Mouse (Mus musculus) right cerebral cortex, postnatal 25 days (tissue): ENCODE data around the gene Slc35e3.

Experiments
- DNase-seq: peaks from one replicate; pipeline ENCODE4 v3.0.0; 2022

The Slc35e3 gene

DNA sequence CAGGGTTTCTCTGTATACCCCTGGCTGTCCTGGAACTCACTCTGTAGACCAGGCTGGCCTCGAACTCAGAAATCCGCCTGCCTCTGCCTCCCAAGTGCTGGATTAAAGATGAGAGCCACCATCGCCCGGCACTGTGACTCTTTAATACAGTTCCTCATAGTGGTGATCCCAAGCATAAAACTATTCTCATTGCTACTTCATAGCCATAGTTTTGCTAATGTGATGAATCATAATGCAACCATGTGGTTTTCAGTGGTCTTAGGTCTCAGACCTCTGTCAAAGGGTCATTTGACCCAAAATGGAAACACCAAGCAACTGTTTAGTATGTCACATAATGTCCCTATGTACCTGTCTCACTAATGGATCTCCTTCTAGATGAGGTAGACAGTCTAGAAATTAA lies 50.6 kb downstream of the Slc35e3 start:
- no peak for DNase-seq

DNA sequence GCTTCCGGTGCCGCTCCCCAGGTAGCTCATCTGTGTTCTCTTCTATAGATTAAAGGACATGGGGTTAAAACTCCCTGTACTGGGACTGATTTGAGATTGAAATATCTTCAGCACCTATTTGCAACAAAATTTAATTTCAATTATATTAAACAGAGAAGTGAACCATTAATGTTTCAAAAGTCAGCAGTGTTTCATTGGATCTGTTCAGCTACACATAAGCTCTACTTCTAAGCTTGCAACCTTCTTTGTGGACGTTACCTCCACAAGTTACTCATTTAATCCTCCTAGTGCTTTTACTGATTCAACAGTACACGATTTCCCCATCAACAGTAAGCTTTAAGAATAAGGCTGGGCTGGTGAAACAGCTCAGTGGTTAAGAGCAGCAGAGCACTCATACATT lies 51.1 kb downstream of the Slc35e3 start:
- no peak for DNase-seq

DNA sequence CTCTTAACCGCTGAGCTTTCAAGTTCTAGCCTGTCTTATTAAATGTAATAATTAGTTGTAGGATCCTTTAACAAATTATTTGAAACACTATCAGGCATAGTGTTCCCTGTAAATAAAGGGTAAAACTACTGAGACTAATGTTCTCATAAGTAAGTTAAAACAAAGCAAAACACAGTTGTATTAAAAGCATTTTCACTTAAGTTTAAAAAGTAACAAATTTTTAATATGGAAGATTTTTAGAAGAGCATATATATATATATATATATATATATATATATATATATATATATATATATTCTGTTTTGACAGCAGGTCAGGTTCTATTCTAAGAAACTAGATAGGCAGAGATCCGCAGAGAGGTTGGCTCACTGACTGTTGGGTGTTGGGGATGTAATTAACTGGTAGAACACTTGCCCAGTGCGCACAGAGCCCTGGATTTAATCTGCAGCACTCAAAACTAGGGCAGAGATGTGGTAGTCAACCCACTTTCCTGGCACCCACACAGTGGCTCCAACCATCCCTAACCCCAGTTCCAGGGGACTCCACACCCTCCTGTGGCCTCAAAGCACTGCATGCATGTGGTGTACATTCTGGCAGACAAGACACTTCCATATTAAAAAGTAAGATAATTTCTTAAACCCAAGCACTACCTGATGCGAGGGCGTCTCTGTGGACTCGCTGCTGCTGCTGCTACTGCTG lies 51.8 kb downstream of the Slc35e3 start:
- DNase-seq, result no peak

DNA sequence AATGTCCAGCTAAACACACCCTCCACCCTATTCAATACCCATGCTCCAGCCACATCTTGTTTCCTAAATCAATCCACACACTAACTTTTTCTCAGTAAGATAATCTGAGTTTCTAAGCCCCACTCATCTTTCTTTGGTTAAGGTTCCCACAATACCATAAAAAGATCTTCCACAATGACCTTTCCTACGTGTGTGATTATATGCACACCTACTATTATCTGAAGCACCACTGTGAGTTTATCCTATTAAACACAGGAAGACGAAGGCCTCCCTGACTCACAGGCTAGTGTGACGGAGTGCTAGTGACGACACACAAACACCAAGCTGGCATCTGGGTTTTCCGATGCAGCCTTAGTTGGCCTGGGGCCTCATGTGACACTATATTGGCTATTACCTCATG lies 53.2 kb downstream of the Slc35e3 start:
- no peak for DNase-seq

DNA sequence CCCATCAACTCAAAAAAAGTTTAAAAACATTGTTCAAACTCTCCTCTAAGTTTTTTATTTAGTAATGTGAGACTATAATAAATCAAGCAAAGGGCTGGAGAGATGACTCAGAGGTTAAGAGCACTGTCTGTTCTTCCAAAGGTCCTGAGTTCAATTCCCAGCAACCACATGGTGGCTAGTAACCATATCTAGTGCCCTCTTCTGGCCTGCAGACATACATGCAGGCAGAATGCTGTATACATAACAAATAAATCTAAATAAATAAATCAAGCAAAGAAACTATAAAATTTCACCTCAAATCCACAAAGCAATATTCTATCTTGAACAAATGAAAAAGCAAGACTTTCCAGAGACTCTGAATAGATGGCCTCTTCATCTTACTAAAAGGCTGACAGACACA lies 54.0 kb downstream of the Slc35e3 start:
- no peak for DNase-seq

DNA sequence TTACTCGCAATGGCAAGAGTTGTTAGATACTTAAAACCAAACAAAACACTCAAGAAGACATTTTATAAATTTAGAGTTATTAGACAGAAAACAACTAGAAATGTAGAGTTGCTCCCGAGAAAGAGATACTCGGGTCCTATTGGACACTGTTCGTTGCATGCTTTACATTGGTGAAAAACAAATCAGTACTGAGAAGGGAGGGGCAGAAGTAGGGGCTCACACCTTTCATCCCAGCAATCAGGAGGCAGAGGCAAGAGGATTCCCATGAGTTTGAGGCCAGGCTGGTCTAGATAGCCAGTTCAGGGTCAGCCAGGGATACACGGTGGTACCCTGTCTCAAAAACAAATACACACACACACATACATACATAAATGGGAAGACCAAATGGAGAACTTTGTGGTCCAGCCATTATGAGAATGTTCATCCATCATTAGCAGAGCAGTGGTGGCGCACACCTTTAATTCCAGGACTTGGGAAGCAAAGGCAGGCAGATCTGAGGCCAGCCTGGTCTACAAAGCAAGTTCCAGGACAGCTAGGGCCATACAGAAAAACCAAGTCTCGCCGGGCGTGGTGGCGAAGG lies 54.7 kb downstream of the Slc35e3 start:
- no peak for DNase-seq

DNA sequence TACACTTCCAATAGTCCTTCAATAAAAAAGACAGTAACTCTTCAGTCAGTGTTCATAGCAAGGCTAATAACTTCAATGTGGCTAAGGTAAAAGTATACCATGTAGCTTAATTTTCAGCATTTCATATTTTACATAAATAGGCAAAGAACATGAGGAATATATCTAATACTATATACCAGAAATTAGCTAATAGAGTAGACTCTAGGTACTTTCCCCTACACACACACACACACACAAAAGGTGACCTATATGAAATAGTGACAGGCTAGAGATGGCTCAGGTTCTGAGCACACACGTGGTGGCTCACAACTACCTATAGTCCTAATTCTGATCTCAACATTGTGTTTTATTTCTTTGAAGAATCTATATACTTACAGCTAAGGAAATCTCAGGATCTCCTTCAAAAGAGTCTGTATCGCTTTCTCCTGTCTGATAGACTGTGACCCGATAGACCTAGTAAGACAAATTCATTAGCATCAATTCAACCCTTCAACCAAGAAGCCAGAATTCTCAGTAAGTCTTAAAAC lies 55.3 kb downstream of the Slc35e3 start:
- DNase-seq, result no peak

DNA sequence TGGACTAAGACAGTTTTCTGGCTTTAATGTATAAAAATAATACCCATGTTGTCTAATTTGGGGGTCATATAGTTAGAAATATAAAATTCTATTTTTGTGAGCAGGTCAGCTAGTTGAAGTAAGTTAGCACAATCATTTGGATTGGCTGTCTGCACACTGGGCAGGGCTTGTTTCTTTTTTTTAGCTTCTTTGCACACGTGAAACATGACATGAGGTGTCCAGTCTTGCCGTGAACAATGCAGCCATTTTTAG lies 56.1 kb downstream of the Slc35e3 start:
- DNase-seq, result no peak

DNA sequence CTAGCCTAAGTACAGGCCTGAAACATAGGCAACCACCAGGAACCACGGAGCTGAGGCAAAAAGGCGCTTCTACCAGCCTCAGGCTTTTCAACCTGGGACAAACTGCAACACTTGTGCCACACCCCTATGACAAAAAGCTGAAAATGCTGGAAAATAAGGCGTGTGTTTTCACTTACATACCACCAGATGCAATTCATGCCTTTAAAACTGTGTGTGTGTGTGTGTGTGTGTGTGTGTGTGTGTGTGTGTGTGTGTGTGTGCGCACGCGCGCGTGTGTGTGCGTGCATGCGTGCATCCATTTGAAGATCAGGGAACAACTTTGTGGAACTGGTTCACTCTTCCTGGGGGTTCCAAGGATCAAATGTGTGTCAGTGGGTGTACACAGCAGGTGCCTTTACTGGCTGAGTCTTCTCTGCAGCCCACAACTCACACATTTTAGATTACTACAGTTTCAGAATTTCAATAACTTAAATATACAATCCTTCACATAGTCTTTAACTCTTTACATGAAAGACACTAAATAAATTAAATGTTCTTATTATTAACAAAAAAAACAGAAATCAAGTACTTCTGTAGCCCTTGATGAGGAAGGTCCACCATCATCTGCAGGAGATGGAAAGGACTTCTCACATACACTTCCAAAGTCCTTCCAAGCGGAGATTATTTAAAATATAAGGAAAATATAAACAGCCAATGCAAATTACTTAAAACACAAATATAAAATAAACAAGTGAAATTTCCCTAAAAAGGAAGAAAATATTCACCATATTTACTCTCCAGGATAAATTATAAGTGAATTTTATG lies 56.7 kb downstream of the Slc35e3 start:
- no peak for DNase-seq

DNA sequence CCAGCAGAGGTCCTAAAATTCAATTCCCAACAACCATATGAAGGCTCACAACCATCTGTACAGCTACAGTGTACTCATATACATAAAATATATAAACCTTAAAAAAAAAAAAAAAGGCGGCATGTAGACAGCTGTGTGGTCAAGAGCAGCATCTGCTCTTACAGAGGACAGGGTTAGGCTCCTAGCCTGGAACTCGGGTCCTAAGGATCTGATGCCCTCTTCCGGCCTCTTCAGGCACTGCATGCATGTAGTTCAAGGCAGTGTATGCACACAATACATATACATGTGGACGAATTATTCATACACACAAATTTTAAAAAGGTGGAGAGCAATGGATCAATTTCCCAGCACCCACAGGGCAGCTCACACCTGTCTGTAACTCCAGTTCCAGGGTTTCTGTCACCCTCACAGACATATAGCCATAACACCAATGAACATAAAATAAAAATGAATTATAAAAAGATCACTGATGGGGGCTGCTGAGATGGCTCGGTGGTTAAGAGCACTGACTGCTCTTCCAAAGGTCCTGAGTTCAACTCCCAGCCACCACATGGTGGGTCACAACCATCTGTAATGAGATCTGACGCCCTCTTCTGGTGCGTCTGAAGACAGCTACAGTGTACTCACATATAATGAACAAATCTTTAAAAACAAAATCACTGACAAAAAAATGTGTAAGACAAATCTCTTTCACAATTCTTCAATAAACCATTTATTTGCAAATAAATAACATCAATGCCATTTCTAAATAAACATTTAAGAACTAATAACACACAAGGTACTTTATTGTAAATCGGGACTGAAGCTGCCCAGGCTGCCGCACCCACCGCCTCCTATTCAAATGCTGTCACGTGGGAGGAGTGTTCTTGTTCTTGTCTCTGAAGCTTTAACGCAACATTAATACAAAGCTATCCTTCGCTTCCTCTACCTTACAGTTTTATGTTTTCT lies 57.7 kb downstream of the Slc35e3 start:
- DNase-seq, result no peak

DNA sequence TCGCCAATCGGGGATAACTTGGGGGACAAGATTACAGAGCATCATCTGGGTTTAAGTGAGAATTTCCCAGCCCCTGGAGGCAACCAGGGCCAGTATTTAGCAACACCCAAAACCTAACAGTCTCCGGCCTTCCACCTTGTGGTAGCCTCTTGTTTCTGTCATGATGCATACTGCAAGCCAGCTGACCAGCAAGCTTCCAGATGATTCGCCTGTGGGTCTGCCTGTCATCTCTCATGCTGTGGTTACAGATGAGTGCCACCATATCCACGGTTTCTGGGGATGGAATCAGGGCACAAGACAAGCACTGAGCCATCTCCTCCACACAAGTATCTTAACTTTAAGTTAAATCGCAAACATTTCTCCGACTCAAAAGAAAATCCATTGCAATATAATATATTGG lies 58.6 kb downstream of the Slc35e3 start:
- DNase-seq, result no peak

DNA sequence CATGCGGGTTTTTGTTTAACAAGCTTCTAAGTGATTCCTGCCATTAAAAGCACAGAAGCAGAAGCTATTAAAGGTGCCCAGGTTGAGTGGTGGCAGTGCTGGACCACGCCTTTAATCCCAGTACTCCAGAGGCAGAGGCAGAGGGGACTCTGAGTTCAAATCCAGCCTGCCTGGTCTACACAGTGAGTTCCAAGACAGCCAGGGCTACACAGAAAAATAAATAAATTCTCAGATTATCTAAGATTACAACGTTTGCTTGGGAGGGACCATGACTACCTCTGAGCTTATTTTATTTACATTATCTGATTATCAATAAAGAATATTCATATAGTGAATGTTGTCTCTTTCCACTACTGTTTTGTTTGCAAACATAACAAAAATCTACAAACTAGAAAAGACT lies 59.1 kb downstream of the Slc35e3 start:
- DNase-seq, result no peak

DNA sequence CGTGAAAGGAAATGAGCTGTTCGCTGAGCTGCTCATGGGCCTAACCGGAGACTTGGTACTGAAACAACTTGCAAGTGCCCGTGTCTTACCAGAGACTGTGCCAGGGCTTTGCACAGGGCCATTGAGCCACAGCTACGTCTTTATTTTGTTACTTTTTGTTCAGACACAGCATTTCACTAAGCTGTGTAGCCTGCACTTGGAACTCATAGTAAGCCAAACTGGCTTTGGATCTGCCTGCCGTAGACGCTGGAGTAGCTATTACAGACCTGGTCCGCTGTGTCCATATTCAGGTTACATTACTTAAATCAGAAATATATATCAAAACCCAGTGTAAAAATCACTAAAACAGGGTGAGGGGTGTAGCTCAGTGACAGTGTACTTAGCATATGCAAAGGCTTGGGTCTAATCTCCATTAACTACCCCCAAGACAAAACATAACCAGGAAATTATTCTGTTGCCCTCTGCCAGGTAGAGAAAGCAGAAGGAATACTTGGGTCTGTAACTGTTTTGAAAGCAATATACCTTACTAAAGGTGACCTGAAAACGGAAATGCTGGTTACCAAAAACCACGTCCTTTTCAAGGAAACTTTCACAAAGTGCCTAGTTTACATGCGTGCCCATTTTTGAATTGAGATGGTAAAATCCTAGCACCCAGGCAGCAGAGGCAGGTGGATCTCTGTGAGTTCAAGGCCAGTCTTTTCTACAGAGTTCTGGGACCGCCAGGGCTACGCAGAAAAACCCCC lies 60.1 kb downstream of the Slc35e3 start:
- no peak for DNase-seq

DNA sequence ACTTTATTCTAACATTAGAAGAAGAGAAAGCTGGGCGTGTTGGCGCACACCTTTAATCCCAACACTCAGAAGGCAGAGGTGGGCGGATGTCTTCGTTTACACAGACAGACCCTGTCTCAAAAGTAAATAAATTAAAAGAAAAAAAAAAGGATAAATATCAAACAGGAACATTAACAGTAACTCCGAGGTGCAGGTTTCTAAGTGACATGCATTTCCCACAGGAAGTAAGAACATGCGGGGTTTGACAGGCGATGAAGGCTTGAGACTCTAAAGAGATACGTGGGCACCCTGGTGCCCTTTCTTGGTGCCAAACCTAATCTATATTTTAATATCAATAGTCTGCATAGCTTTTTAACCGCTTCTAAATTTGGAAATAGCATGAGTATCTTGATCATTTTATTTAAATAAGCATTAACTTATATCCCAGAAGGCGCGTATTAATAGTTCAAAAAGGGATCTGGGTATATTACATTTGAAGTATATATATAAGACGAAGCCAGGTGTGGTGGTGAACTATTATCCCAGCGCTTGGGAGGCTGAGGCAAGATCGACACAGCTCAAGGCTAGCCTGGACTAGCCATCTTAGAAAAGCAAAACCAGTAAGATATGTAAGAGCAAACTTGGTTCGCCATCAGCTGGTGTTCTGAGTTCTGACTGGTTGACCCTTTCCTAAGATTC lies 60.9 kb downstream of the Slc35e3 start:
- no peak for DNase-seq

DNA sequence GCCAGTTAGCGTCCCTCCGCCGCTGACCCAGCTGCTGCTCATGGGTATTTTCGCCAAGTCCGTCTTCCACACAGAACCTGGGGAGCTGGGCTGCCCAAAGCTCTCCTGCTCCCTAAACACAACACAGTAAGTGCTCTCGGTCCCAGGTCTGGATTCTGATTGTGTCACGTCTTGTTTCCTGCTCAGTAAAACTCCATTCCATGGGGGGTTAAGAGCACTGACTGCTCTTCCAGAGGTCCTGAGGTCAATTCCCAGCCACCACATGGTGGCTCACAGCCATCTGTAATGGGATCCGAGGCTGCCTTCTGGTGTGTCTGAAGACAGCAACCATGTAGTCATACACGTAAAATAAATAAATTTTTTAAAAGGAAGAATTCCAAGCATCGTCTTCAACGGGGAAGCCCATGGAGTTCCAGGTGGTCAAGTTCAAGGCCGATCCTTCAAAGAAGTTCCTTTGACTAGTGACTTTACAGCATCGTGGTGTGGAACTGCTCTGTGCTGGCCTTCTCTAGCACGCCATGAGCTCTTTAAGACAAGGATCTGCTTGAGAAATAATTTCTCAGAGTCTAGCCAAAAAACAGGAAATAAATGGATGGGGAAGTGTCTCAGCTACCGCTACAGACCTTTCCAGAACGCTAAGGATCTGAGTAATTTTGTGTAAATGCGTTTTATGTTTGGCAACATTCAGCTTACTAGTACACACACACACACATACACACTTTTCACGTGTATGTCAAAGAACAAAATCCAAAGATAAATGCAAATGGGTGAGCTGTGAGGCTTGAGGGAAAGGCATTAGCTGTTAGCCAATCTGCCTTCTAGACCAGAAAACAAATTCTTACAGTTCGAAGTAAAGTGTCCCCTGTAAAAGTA lies 61.6 kb downstream of the Slc35e3 start:
- no peak for DNase-seq

DNA sequence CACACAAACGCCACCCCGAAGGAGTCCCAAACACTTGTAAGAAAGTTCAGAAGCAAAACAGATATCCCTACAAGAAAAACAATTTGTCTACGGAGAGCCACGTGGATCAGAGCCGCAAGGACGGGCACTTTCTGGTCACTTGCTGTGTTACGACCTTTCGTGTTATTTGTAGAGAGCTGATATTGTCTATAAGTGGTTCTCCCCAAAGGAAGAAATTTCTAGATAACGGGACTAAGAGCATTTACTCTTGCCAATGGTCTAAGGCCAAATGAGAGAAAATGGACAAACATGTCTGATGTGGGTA lies 62.5 kb downstream of the Slc35e3 start:
- no peak for DNase-seq
